Mouse (Mus musculus) liver, postnatal 0 days (tissue): ENCODE measurements at regions not wholly inside any gene's neighbourhood (a gene's known extent, or its start where the extent isn't known, plus 50 kb on each side); places are given as distances from the start of the nearest gene placed in this dataset.

Experiments used
- ATAC-seq: fragments of 200-750 bp; cut with Nextera tagmentation; 2 replicates; pipeline ENCODE4 v1.8.0; 2017; ENCODE audit warnings: mild to moderate bottlenecking, moderate library complexity
- DNase-seq: peaks from one replicate; pipeline ENCODE4 v3.0.0-alpha.2; 2016
- H3K27ac ChIP-seq: fragments of 300-500 bp; sonication (generic); 2 replicates; pipeline ENCODE4 v1.5.1; 2014; ENCODE audit warnings: antibody characterized with exemption, moderate library complexity, mild to moderate bottlenecking, low read depth
- H3K27me3 ChIP-seq: fragments of 300-500 bp; sonication (generic); 2 replicates; pipeline ENCODE4 v1.6.1; 2014; ENCODE audit warnings: low read length, control low read depth, mixed read lengths; ENCODE audit not compliant: insufficient read depth
- H3K36me3 ChIP-seq: fragments of 300-500 bp; sonication (generic); replicated peaks from 2 replicates; pipeline ENCODE4 v1.6.1; 2014; ENCODE audit warnings: mild to moderate bottlenecking, control low read depth, low read length, moderate library complexity, mixed read lengths; ENCODE audit not compliant: insufficient read depth
- H3K4me1 ChIP-seq: fragments of 300-500 bp; sonication (generic); 2 replicates; pipeline ENCODE4 v1.6.1; 2014; ENCODE audit warnings: antibody characterized with exemption, mild to moderate bottlenecking, control low read depth; ENCODE audit not compliant: insufficient read depth
- H3K4me2 ChIP-seq: fragments of 300-500 bp; sonication (generic); 2 replicates; pipeline ENCODE4 v1.6.1; 2014; ENCODE audit warnings: low read depth, mild to moderate bottlenecking, low read length, moderate library complexity, mixed read lengths
- H3K4me3 ChIP-seq: fragments of 300-500 bp; sonication (generic); 2 replicates; pipeline ENCODE4 v1.5.1; 2014; ENCODE audit warnings: low read depth, low read length
- H3K9ac ChIP-seq: fragments of 300-500 bp; sonication (generic); replicated peaks from 2 replicates; pipeline ENCODE4 v1.6.1; 2014; ENCODE audit warnings: mild to moderate bottlenecking, moderate library complexity
- H3K9me3 ChIP-seq: fragments of 300-500 bp; sonication (generic); 2 replicates; pipeline ENCODE4 v1.6.1; 2016; ENCODE audit warnings: mild to moderate bottlenecking, control low read depth, low read length, mixed read lengths
- CTCF ChIP-seq: sonication (generic); IDR thresholded peaks from 2 replicates; pipeline ENCODE4 v1.5.1; 2016; ENCODE audit warnings: antibody characterized with exemption, low read depth
- EP300 ChIP-seq: IDR thresholded peaks from 2 replicates; pipeline ENCODE4 v1.6.1; 2016; ENCODE audit warnings: antibody characterized with exemption, low read depth, mild to moderate bottlenecking
- WGBS: fragments of 180-500 bp; shearing (Covaris S2); extraction: QIAGEN DNeasy Blood & Tissue Kit; methylation state at CpG from one replicate; pipeline ENCODE4 v1.1.7; 2014; ENCODE audit not compliant: insufficient replicate concordance; 5-methylcytosine and 5-hydroxymethylcytosine counted together

DNA sequence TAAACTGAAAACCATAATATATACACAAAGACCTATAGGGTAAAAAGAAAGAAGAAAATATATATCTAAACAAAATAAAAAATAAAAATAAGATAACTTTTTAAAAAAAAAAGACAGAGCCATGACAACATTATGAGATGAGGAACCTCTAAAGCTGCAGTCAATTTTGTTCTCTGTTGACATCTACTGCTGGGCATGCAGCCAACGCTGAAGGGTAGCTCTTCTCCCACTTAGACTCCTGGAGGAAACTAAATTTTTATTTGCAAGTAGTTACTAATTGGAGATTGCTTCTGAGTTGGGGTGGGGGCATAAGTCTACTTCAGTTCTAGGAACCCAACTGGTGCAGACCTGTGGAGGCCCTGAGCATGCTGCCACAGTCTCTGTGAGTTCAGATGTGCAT lies 126.8 kb upstream of the Ercc4 start:
- H3K4me1 ChIP-seq: no peaks in the 10 kb centered on the region
- H3K27me3 ChIP-seq: no peaks in the 10 kb centered on the region
- TF ChIP-seq CTCF (no peak), EP300 (no peak)
- H3K4me2 ChIP-seq: no peak overlapping the region
- ATAC-seq: no peak
- no peak overlapping the region for H3K27ac ChIP-seq
- no peak overlapping the region for H3K4me3 ChIP-seq
- 72% methylated on average over 1 of the region's 1 CpGs for WGBS
- H3K9me3 ChIP-seq: no peaks in the 10 kb centered on the region
- no peak for DNase-seq
- H3K36me3 ChIP-seq: no peaks in the 10 kb centered on the region
- H3K9ac ChIP-seq: no peak overlapping the region

DNA sequence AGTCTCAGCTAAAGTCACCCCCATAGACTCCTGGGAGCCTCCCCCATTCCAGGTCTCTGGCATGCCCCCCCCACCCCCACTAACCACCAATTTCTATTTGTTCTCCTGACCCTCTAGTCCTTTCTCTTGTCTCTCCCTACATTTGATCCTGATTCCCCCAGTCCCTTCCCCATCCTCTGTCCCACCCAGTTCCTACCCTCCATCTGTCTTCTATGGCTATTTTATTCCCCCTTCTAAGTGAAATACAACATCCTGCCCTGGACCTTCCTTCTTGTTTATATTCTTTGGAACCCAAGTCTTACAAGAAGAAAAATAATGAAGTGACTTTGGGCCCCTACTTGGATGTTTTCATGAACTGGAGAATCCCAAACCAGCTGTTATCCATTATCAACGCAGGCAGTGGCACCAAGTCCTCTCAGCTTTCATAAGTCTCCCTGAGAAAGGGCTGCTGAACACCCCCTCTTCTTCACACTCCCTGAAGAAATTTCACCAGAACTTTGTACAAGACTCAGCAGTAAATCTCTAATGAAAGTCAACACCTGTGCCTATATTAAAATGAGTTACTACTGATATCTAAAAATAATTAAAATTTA lies 108.1 kb upstream of the Ercc4 start:
- Histone ChIP-seq H3K9me3 (no peaks in the 10 kb centered on the region), H3K36me3 (no peaks in the 10 kb centered on the region), H3K4me2 (no peak overlapping the region), H3K9ac (no peak overlapping the region), H3K4me1 (no peaks in the 10 kb centered on the region), H3K27me3 (no peaks in the 10 kb centered on the region), H3K4me3 (no peak overlapping the region), H3K27ac (no peak overlapping the region)
- DNase-seq (no peak), ATAC-seq (no peak)
- 50% methylated on average over 1 of the region's 1 CpGs for WGBS
- no peak for TF ChIP-seq CTCF
- no peak for TF ChIP-seq EP300

DNA sequence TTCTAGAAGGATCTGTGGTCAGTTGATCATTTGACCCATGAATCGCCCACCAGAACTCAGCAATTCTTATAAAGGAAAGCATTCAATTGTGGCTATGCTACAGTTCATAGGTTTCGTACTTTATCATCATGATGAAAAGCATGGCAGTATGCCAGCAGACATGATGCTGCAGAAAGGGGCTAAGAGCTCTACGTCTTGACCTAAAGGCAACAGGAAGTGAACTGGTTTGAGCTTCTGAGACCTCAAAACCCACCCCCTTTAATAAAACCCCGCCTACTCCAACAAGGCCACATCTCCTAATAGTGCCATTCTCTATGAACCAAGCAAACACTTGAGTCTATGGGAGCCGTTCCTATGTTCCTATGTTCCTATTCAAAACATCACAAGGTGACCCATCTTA lies 96.6 kb upstream of the Ercc4 start:
- WGBS: 60% methylated on average over 5 of the region's 5 CpGs
- no peak overlapping the region for H3K27ac ChIP-seq
- DNase-seq: no peak
- H3K4me3 ChIP-seq: no peak overlapping the region
- no peaks in the 10 kb centered on the region for H3K27me3 ChIP-seq
- TF ChIP-seq EP300 (no peak), CTCF (no peak)
- no peak overlapping the region for H3K4me2 ChIP-seq
- H3K9ac ChIP-seq: no peak overlapping the region
- H3K9me3 ChIP-seq: no peaks in the 10 kb centered on the region
- no peaks in the 10 kb centered on the region for H3K36me3 ChIP-seq
- no peak for ATAC-seq
- H3K4me1 ChIP-seq: no peaks in the 10 kb centered on the region

DNA sequence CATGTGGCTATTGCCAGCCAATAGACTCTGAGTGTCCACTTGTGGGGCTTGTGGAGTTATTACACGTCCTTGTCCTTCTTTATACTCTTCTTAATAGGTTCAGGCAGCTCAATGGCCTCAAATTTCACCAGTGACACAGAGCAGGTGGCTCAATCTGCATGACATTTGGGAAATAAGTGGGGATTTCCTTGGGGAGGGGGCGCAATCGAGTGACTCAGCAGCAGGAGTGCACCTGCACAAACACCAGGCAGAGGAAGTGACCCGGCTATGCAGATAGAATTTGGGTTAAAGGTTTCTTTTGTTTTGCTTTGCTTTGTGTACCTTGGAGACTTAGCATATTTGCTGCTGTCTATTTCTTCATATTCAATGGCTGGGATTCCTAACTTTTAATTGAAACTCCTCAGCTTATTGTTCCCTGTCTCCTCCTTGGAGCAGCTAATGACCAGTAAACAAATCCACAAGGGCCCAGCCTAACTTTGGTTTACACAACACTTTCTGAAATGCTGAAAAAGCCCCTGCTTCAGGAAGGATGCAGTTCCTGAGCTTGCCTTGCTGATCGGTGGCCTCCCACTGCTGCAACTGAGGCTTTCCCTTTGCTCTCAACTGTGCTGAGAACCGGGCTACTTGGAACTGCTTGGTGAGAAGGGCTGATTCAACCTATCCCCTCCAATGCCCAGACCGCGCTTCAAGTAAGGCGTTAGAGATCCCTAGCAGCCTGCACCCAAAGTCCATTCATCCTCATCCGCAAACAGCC lies 95.4 kb upstream of the Ercc4 start:
- Histone ChIP-seq H3K27me3 (no peaks in the 10 kb centered on the region), H3K4me2 (no peak overlapping the region), H3K27ac (no peak overlapping the region), H3K36me3 (no peaks in the 10 kb centered on the region), H3K4me3 (no peak overlapping the region), H3K9ac (no peak overlapping the region), H3K9me3 (no peaks in the 10 kb centered on the region), H3K4me1 (no peaks in the 10 kb centered on the region)
- WGBS: 53% methylated on average over 10 of the region's 10 CpGs
- DNase-seq: no peak
- ATAC-seq: peak; percentile 36; the same call in 1 of the 2 replicates
- TF ChIP-seq CTCF (no peak), EP300 (no peak)

DNA sequence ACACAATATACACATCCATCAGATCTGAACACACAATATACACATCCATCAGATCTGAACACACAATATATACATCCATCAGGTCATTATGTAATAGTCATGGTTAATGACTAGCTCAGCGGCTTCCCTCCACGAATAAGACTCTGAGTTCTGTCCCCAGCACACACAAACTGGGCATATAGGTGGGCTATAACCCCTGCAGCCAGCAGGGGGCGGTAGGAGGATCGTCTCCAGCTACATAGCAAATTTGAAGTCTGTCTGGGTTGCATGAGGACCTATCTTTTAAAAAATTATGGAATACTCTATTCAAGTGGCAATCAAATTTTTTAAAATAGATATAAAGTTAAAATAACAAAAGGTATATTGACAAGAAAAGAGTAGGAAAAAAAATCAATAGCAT lies 86.6 kb upstream of the Ercc4 start:
- ATAC-seq (no peak), DNase-seq (peak; percentile 38)
- no peaks in the 10 kb centered on the region for H3K36me3 ChIP-seq
- no peak overlapping the region for H3K4me2 ChIP-seq
- H3K9me3 ChIP-seq: no peaks in the 10 kb centered on the region
- no peak for TF ChIP-seq EP300
- peak; percentile 66 for TF ChIP-seq CTCF
- H3K4me1 ChIP-seq: no peaks in the 10 kb centered on the region
- no peak overlapping the region for H3K4me3 ChIP-seq
- no peaks in the 10 kb centered on the region for H3K27me3 ChIP-seq
- 38% methylated on average over 4 of the region's 4 CpGs for WGBS
- H3K27ac ChIP-seq: no peak overlapping the region
- H3K9ac ChIP-seq: no peak overlapping the region

DNA sequence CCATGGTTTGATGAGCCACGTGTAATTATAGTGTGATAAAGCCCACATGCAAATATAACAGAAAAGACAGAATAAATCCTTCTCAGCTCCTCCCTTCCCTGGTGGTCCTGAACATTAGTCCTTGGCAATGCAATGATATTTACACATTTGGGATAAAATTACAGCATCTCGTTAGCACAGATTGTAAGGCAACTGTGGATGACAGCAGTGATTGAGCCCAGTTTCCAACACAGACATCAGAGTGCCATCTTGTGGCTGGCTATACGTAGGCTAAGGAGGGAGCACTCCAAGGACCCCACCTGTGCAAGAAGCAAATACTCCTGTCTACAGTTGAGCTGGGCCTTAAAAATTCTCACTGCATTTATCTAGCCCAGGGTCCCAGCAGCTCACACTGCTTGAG lies 84.1 kb upstream of the Ercc4 start:
- Histone ChIP-seq H3K4me3 (no peak overlapping the region), H3K27ac (no peak overlapping the region), H3K9me3 (no peaks in the 10 kb centered on the region), H3K4me1 (no peaks in the 10 kb centered on the region), H3K9ac (no peak overlapping the region), H3K4me2 (no peak overlapping the region), H3K36me3 (no peaks in the 10 kb centered on the region), H3K27me3 (no peaks in the 10 kb centered on the region)
- ATAC-seq: no peak
- 35% methylated on average over 3 of the region's 3 CpGs for WGBS
- DNase-seq: no peak
- TF ChIP-seq CTCF (peak; percentile 54), EP300 (no peak)

DNA sequence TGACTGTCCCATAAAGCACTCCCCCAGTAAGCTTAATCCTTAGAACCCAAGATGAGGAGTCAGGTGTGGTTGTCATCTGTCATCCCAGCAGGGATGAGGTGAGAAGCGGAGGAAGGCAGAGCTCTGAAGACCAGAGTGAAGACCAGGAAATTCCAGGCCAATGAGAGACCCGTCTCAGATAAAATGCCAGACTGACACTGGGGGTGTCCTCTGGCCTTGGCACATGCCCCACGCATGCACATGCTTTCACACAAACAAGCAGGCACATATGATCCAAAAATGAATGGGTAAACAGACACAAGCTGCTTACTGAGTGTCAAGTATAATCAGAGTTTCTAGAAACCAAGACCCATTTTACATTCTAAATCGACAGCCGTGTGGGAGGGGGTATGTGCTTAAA lies 75.3 kb upstream of the Ercc4 start:
- no peak overlapping the region for H3K9ac ChIP-seq
- DNase-seq: no peak
- no peak overlapping the region for H3K27ac ChIP-seq
- H3K9me3 ChIP-seq: no peaks in the 10 kb centered on the region
- no peaks in the 10 kb centered on the region for H3K27me3 ChIP-seq
- 68% methylated on average over 5 of the region's 5 CpGs for WGBS
- TF ChIP-seq CTCF (no peak), EP300 (no peak)
- no peak overlapping the region for H3K4me2 ChIP-seq
- H3K36me3 ChIP-seq: no peaks in the 10 kb centered on the region
- no peak overlapping the region for H3K4me3 ChIP-seq
- no peaks in the 10 kb centered on the region for H3K4me1 ChIP-seq
- ATAC-seq: no peak
